Mouse (Mus musculus): Measurements from ENCODE around the gene Stam2. TPM values are rescaled to one million over a fixed set of nuclear protein-coding genes. Genes with fewer than 3 reads are reported as not detected.

Gene Stam2
- 10 to 100 TPM; 22.6 to 28.0 (median 26.5) TPM for total RNA-seq (2022)

- DNase-seq (ENCODE audit: low spot score in 2 of 2): peak; percentile 88 to 95
Observed at GRCm38 (mm10) chr2:52742256-52743158, at the start of gene Stam2. TSS of gene Stam2 (minus strand) at chr2:52742281.

GRCm38 (mm10) chr2:52785106-52785721 lies 43.1 kb upstream of the Stam2 start:
- DNase-seq (ENCODE audit: low spot score in 2 of 2): no peak

GRCm38 (mm10) chr2:52779987-52780386 lies 37.9 kb upstream of the Stam2 start:
- DNase-seq (ENCODE audit: low spot score in 2 of 2): no peak

GRCm38 (mm10) chr2:52779381-52779780 lies 37.3 kb upstream of the Stam2 start:
- DNase-seq (ENCODE audit: low spot score in 2 of 2): no peak

GRCm38 (mm10) chr2:52777839-52778238 lies 35.8 kb upstream of the Stam2 start:
- no peak for DNase-seq (ENCODE audit: low spot score in 2 of 2)

GRCm38 (mm10) chr2:52774373-52774772 lies 32.3 kb upstream of the Stam2 start:
- DNase-seq (ENCODE audit: low spot score in 2 of 2): no peak

GRCm38 (mm10) chr2:52772774-52773393 lies 30.8 kb upstream of the Stam2 start:
- no peak for DNase-seq (ENCODE audit: low spot score in 2 of 2)

GRCm38 (mm10) chr2:52765130-52765529 lies 23.0 kb upstream of the Stam2 start:
- DNase-seq (ENCODE audit: low spot score in 2 of 2): no peak

- DNase-seq (ENCODE audit: low spot score in 2 of 2): no peak
Observed at GRCm38 (mm10) chr2:52763891-52764290, 21.8 kb upstream of the Stam2 start.

GRCm38 (mm10) chr2:52763040-52763736 lies 21.1 kb upstream of the Stam2 start:
- peak; percentile 47 to 70 for DNase-seq (ENCODE audit: low spot score in 2 of 2)

GRCm38 (mm10) chr2:52762529-52762928 lies 20.4 kb upstream of the Stam2 start:
- DNase-seq (ENCODE audit: low spot score in 2 of 2): no peak

GRCm38 (mm10) chr2:52758627-52759026 lies 16.5 kb upstream of the Stam2 start:
- DNase-seq (ENCODE audit: low spot score in 2 of 2): peak; percentile 26 to 47

GRCm38 (mm10) chr2:52756691-52757090 lies 14.6 kb upstream of the Stam2 start:
- DNase-seq (ENCODE audit: low spot score in 2 of 2): no peak

- no peak for DNase-seq (ENCODE audit: low spot score in 2 of 2)
Observed at GRCm38 (mm10) chr2:52753573-52754317, 11.7 kb upstream of the Stam2 start.

GRCm38 (mm10) chr2:52744099-52744498 lies 2.0 kb upstream of the Stam2 start:
- DNase-seq (ENCODE audit: low spot score in 2 of 2): no peak

- peak in 1 of 2 experiments; percentile 65 for DNase-seq (ENCODE audit: low spot score in 2 of 2)
Observed at GRCm38 (mm10) chr2:52741681-52742255, 313 bp downstream of the Stam2 start.

GRCm38 (mm10) chr2:52740596-52740995 lies 1.5 kb downstream of the Stam2 start:
- no peak for DNase-seq (ENCODE audit: low spot score in 2 of 2)

- no peak for DNase-seq (ENCODE audit: low spot score in 2 of 2)
Observed at GRCm38 (mm10) chr2:52734504-52734903, 7.6 kb downstream of the Stam2 start.

- no peak for DNase-seq (ENCODE audit: low spot score in 2 of 2)
Observed at GRCm38 (mm10) chr2:52733659-52734058, 8.4 kb downstream of the Stam2 start.

- DNase-seq (ENCODE audit: low spot score in 2 of 2): no peak
Observed at GRCm38 (mm10) chr2:52732611-52733010, 9.5 kb downstream of the Stam2 start.

Data from left cerebral cortex, adult 8-10 months (tissue).